Mouse (Mus musculus) kidney, postnatal 25 days (tissue): Measurements from ENCODE around the gene Fgfr2.
A peak's percentile ranks its signal among the peaks of the same experiment; 100 is the strongest.

Experiments used
- DNase-seq, 2 experiments: peaks; one replicate each; pipeline ENCODE4 v3.0.0; 2021; ENCODE audit warnings: mixed read lengths in 2 of 2

Fgfr2 gene

DNA sequence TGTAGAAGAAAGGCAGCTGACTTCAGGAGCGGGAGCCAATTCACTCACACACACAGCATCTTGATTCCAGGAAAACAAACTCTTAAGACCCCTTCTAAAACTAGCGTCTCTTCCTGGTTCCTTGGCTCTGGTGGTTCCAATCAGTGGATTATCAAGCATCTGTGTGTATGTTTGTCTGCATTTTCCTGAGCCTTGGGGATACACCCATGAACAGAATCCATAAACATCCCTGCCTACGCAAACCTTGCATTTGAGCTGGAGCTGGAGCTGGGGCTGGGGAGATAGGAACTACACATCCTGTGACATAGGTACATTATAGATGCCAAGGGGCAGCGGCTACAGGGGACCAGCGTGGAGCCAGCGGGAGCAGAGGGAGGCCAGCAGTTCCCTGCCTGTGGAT lies 2808.5 kb downstream of the Fgfr2 start:
- DNase-seq, result no peak

DNA sequence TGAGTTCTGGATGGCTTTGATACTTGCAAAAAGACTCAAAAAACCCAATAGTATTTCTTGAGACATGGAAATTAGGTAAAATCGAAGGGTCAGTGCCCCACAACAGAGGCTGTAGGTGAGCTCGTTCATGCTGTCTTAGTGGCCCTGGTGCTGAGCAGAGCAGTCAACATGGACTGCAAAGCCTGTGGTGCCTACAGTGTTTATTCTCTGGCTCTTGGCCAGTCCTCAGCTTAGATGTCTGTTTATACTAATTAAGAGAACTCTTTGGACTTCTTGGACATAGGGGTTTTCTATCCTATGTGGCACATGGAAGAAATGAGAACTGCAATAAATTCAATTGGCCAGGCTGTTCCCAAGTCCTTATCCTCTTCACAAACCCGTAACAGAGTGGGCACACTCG lies 2811.8 kb downstream of the Fgfr2 start:
- DNase-seq, result no peak

DNA sequence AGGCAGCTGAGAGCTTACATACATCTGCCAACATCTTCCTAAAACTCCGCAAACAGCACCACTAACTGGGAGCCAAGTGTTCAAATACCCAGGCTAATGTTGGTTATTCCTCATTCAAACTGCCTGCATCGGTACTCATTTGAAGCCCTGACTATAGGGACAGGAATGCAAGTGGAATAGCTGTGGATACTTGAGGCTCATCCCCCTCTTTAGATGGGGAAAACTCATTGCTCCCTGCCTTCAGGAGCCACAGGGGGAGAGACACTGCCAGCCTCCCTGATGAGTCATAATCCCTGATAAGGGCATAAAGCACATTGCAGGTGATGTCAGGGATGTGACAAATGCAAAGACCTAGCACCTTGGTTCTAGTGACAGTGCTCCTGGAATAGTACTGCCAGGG lies 2814.0 kb downstream of the Fgfr2 start:
- DNase-seq, result no peak

DNA sequence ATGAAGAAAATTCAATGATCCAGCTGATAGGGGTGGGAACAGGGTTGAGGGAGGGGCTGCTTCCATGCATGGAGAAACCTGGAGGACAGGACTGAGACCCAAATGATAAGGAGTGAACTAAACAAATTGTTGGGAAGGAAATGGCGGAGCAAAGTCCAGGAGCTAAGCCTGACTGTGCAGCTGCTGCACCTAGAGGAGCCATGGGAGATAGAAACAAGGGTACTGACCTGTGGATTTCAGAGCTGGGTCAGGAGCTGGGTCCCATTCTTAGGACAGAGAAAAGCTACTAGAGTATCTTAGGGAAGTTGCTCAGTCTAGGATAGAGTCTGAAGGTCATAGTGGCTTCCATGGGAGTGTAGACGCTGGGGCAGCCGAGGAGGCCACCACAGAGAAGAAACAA lies 2816.1 kb downstream of the Fgfr2 start:
- no peak for DNase-seq

DNA sequence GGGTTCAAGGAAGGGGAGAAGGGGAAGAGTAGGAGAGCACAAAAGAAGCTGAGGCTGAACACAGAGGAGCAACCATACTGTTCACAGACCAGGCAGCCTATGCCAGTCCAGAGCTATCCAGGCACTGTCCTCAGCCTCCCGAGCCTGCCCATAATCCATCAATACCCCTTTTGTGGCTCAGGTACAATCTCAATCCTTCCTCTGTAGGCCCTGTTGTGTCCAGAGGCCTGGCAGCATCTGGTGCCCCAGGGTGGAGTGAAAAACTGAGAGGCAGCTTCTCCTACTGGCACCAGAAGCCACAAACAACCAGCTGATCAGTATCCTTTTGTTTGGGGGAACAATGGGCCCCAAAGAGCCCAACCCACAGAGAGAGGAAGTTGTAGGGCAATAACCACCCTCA lies 2818.5 kb downstream of the Fgfr2 start:
- no peak for DNase-seq

DNA sequence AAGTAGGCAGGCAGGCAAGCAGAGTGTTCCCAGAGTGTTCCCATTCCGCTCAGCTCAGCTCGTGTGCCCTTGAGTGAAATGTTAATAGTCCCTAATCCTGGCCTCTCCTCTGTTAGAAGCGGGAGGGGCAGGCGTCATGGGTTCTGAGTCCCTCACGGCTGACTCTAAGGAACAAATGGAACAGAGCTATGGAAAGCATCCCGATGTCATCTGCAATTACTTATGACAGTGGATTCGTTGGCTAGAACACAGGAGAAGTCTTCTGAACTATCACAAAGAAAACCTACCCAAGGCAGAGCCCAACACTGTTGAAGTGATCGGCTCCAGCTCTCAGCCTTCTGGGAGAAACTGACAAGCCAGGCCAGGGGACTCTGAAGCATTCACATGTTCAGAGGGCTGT lies 2819.7 kb downstream of the Fgfr2 start:
- DNase-seq, result no peak

DNA sequence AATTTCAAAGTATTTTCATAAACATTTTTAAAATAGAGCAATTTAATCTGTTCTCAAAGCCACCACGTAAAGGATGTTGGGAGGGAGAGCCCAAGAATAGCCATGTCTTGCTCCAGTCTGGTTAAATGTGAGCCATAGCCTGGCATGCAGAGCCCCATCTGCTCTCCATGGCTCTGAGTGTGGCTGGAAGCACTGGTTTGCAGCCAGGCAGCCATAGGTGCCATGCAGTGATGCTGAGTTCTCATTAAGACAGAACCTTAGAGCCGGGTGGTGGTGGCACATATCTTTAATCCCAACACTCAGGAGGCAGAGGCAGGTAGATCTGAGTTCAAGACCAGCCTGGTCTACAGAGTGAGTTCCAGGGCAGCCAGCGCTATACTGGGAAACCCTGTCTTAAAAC lies 2822.5 kb downstream of the Fgfr2 start:
- no peak for DNase-seq

DNA sequence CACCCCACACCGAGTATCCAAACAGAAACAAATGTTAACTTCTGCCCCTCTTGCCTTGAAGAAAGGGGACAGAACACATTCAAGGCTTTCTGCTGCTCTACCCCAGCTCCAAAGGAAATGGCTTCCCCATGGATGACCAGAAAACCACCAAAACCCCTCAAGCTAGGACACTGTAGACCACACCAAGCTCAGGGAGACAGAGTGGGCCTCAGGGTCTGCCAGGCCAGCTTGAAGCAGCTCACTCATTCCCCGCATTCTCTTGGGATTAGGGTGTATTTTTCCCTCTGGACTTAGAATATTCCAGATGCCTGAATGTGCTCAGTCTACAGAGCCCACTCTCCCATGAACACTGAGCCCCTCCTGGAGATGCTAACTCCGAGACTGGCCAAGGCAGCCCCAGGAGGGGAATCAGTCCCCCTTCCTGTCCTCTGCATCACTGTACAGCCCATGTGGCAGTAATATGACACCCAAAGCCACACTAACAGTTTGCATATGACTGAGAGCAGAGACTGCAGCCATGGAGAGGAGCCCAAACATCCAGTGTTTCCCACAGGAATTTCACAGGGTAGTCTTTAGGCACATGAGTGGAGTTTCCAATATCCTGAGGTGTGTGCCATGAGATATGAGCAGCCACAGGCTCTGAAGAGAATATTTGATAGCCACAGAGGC lies 2824.1 kb downstream of the Fgfr2 start:
- no peak for DNase-seq

DNA sequence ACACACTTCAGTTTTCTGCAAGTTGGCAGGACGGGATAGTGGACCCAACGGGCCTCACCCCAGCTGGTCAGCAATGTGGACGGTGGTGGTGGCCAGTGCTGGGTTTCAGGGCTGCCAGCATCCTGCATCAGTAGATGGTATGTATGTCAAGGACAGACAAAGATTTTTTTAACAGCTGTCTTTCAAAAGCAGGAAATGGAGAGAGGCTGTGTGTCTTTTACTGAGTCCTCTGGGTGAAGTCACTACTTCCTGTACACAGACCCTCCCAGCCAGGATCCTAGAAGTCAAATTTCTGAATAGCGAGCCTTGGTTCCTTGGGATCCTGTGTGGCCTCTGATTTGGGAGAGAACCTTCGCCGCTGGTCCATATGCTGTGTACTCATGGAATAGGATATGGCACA lies 2832.0 kb downstream of the Fgfr2 start:
- no peak for DNase-seq

DNA sequence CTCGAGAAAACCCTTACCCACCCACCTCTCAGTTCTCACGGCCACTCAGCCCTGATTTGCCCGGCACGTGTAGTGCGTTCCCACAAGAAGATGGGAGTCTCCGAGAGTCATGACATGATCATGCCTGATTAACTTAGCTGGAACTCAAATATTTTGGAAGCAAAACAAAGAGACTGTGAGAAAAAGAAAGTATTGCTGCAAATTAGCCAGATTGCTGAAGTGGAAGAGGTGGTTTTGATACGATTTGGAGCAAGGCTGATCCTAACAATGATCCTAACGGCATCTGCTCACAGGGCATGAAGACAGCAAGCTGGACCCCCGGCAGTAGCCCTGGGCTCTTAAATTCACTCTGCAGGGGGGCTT lies 2833.7 kb downstream of the Fgfr2 start:
- DNase-seq, result no peak

DNA sequence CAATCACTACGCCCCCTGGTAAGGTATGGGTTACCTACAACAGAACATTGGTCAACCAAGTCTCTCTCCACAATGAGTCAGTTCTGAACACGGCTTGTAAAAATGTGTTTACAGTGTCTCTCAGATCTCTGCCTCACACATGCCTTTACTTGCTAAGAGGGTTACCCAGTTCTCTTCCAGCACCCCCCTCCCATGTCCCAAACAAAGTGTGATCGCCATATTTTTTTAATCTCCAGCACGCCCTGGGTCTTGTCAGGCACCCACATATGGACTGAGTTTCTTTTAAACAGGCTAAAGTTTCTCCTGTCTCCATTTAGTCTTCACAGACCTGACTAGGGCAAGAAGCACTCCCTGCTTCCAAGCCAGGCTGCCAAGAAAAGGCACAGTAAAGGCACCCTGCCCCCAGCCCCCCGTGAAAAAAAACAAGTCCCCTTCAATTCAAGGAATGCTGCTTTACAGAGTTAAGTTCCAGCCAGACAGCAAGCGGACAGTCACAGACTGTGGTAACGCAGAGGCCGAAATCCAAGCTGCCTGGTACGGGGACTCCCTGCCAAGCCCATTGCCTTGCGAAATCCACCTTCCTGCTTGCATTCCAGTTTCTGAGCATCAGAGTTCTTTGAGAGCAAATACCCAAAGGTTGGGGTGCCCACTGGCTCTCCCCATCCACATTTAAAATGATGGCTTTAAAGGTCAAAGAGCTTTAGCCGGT lies 2834.3 kb downstream of the Fgfr2 start:
- DNase-seq, result no peak

DNA sequence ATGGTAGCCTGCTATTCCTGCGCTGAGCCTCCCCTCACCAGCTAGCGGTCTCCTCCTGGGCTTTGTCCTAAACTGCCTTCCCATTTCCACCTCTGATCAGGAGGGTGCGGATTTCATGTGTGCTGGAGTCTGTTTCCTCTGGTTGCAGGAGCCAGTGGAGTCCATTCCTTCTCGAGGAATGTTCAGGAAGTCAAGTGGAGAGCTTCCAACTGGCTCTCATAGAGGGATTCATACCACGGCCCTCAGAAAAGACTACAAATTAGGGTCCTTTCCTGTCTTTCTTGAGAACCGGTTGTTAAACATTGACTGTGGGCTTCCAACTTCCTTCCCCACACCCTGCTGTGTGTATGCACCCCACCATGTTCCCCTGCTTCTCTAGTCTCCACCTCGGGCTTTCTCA lies 2834.9 kb downstream of the Fgfr2 start:
- DNase-seq, result peak in 1 of 2 experiments; percentile 4

DNA sequence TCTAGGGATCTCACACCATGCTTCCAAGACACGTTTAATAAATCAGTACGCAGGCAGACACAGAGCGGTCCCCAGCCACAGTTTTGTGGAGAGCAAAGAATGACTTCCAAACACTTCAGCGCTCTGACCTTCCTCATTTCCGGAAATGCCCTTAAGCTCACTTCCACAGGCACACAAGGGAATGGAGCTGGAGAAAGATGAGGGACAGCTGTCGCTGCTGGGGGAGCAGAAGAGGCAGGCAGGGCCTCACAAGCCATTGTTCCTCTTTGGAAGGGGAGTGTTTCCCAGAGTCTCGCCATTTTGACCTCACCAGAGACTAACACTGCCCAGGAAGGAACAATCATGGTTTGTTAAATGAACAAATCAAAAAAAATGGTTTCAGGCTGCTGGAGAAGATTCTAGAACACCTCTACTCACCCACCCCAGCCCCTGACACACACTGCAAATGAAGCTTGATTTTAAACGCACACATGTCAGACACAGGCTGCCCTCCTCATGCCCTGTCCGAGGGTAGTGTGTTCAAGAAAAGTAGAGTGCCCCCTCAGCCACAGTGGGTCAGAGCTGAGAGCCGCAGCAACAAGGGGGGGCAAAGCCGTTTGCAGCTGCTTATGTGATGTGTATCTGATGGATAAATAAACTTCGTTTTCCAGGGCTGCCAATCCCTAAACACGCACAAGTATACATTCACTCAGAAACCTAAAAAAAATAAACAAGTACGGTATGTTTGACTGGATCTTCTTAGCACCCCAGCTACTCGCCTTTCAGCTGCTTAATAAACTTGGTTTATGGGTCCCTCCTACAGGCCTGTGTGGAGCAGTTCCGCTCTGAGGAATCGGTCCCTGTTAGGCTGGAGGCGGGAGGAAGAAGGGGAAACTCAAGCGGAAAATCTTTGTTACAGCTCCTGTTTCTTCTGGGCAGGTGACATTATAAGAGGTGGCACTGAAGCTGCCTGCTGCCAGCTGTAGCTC lies 2844.1 kb downstream of the Fgfr2 start:
- no peak for DNase-seq

DNA sequence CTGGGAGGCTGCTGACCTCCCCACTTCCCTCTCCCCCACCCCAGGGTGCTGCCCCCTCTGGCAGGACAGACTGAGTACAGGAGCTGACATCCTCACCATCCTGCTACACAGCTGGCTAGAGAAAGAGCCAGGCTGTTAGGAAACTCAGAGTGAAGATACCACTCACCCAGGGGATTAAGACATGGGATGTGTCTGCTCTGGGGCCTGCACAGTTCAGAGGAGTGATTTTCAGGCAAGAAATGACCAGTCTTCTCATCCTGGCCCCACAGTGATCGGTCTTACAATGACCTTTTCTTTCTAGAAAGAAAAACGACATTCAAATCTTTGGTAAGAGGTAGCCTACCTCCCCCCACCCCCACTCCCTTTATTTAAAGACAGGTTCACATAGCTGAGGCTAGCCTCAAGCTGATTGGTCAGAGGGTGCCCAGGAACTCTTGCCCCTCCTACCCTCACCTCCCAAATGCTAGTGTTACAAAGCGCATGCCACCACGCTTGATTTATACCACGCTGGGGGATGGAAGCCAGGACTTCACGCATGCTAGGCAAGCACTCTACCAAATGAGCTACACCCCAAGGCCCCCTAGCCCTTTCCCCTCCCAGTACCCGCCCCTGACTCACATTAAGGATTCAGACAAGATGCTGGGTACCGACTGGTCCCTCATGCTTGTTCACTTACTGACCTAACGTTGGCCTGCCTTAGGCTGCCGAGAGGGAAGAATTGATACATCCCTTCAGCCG lies 2845.0 kb downstream of the Fgfr2 start:
- DNase-seq, result no peak

DNA sequence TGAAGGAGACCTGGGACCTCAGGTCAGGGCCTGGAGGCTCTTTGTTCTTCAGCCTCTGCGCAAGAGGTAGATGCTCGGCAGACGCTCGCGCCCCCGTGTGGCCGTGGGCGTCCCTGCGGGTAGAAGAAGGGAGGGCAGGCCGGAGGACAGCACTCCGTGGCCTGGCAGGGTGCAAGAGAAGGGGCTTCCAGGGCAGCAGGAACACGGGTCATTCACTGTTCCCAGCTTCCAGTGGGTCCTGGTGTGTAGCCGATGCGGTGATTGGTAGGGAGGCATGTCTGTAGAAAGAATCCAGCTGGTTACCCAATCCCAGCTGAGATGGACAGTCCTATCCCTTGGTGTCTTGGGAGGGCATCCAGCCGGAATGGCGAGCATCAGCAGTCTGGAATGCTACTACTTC lies 2849.9 kb downstream of the Fgfr2 start:
- peak; percentile 82 to 85 for DNase-seq

DNA sequence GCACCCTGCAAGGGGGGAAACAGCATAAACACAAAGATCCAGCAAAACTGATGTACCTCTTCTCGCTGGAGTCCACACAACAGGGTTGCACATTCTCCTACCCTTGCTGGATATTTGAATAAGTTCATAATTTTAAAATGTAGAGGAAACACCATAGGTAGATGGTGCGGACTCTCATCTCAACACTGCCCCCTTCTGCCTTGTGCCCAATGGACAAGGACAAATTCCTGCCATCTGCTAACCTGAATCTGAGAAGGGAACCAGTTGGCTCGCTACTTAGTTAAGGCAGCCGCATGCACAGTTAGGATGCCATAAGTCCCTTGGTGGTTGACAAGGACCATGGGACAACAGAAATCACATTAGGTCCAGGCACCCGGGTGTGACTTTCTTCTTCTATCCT lies 2852.3 kb downstream of the Fgfr2 start:
- DNase-seq, result peak in 1 of 2 experiments; percentile 35

DNA sequence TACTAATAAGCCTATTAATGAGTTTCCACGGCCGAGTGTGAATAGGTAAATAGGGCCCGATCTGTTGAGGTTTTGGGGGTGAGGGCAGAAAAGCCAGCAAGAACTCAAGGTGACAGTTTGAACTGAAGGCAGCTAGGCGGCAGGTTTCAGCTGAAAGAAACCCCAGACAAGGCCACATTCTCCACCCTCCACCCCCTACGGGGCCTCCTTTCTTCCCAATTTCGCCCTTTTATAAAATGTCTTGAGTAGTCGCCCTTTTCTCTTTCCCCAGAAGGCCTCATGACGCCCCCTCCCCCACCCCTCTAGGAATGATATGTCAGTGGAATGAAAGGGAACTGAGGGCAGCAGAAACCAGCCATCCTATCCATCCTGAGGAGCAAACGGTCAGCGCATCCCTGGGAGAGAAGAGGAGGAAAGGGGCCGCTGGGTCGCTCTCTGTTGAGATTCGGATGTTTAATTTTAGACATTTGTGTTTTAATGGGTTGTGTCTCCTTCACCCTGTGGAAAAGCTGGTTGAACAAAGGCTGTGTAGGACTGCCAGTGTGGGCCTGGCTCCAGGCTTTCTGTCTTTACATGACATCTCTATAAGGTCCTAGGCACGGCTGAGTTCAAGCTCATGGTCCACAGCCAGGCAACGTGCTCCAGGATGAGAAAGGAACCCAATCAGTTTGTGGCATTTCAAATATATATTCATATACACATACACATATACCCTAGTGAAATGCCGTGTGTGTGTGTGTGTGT lies 2853.9 kb downstream of the Fgfr2 start:
- DNase-seq, result no peak

DNA sequence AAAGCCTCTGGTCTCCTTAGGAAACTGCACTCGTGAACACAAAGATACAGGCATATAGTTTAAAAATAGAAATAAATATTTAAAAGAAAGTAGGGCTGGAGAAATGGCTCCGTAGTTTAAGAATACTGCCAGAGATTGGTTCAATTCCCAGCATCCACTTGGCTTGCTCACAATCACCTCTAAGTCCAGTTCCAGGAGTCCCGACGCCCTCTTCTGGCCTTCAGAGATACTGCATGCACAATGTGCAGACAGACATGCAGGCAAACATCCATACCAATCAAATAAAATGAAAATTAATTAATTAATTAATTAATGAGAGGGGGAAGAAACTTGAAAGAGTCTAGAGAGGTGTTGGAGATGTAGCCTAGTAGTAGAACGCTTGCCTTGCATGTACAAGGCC lies 2856.1 kb downstream of the Fgfr2 start:
- peak in 1 of 2 experiments; percentile 42 for DNase-seq

DNA sequence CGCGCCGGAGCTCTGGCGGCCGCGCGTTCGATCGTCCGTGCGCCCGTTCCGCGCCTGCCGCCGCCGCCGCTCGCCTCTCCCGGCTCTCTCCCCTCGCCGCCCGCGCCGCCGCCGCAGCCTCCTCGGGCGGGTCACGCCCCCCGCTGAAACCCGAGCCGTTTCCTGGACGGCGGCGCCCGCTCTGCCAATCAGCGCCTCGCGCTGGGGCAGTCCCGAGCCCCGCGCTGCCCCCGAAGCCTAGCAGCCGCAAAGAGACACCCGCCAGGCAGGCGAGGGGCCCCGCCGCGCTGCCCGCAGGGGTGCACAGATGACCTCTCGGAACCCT lies 2857.0 kb downstream of the Fgfr2 start:
- DNase-seq, result peak; percentile 81 to 92

DNA sequence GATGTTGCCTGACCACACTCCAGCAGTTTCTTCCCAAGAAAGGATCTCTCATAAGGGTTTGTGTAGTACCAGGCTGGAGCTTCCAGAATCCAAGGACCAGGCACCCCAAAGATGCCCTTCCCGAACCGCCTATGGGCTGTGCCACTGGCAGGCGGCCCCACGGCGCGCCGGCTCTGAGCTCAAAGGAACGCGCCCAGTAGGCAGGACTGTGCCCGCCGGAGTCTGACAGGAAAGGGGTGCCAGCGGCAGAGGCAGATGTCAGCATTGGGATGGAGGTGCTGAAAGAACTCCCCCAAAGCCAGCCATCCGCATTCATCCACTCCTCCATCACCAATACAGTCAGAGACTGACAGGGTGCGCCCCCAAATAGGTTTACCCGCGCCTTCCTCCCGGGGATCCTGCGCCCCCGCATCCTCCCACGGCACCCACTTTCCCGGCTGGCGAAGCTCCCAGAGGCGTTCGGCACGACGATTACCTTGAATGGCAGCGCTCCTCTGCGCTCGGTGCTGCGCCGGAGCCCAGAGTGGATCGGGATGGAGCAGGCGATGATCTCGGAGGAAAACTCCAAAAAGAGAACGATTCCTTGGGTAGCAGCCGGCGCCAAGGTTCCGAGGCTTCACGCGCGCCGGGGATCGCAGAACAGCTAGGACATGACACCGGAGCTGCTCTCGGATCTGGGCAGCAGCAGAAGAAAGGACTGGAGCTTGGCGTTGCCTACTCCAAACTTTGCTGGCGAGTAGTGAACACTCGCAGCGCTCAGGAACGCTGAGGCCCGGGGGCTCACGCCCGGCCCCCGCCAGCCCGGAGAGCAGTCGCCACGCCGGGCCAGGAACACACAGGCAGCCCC lies 2857.6 kb downstream of the Fgfr2 start:
- DNase-seq, result peak; percentile 23 to 49

DNA sequence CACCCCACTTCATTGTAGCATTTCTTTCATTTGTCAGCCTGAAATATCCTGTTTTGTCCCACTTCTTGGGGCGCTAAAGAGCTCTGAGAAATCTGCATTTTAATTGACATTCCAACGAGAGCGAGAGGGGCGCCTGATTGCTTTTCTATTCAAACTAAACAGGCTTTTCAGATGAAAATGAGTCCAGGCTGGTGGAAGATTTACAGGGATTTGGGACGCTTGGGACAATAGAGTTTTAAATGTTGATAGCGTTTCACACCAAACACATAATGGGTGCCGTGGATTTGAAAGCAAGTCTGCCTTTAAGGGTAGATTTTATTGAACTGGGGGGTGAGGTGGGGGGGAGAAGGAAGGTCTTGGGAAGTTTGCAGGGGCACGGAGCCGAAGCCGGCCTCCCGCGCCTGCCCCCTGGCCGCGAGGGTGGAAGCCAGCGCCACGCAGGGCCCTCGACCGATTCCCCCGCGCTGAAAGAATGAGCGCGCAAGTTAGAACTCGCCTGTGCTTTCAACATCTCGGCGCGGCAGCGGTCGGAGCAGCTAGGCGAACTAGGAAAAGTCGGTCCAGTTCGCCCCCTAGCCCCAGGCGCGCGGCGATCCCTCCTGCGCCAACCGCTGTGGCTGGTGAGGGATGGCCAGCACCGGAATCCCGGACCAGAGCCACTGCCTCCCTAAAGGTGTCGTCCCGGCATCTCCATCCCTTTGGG lies 2858.4 kb downstream of the Fgfr2 start:
- DNase-seq, result peak; percentile 67 to 81
